Mouse (Mus musculus) midbrain, embryonic 11.5 days (tissue): ENCODE measurements around the gene Abcc3. TPM values are rescaled to one million over a fixed set of nuclear protein-coding genes. Genes with fewer than 3 reads are reported as not detected.

Experiments
- ATAC-seq: fragments of 200-750 bp; cut with Nextera tagmentation; 2 replicates; pipeline ENCODE4 v1.8.0; 2017; ENCODE audit warnings: moderate TSS enrichment, moderate library complexity; ENCODE audit not compliant: low FRiP score
- DNase-seq: peaks from one replicate; pipeline ENCODE4 v3.0.0; 2015; ENCODE audit warnings: low spot score; ENCODE audit errors: missing footprints
- H3K27ac ChIP-seq: fragments of 300-500 bp; sonication (generic); 2 replicates; pipeline ENCODE4 v1.5.1; 2014; ENCODE audit warnings: low read depth, low read length
- H3K27me3 ChIP-seq: fragments of 300-500 bp; sonication (generic); 2 replicates; pipeline ENCODE4 v1.6.1; 2014; ENCODE audit warnings: mild to moderate bottlenecking, low read length, moderate library complexity, mixed read lengths; ENCODE audit not compliant: control insufficient read depth, insufficient read depth
- H3K36me3 ChIP-seq: fragments of 300-500 bp; sonication (generic); 2 replicates; pipeline ENCODE4 v1.6.1; 2014; ENCODE audit warnings: mild to moderate bottlenecking, low read length, moderate library complexity, mixed read lengths; ENCODE audit not compliant: control insufficient read depth, insufficient read depth
- H3K4me1 ChIP-seq: fragments of 300-500 bp; sonication (generic); 2 replicates; pipeline ENCODE4 v1.6.1; 2014; ENCODE audit warnings: low read length; ENCODE audit not compliant: control insufficient read depth, insufficient read depth
- H3K4me2 ChIP-seq: fragments of 300-500 bp; sonication (generic); 2 replicates; pipeline ENCODE4 v1.6.1; 2014; ENCODE audit warnings: mild to moderate bottlenecking, moderate library complexity
- H3K4me3 ChIP-seq: fragments of 300-500 bp; sonication (generic); 2 replicates; pipeline ENCODE4 v1.5.1; 2014; ENCODE audit warnings: low read depth, low read length
- H3K9ac ChIP-seq: fragments of 300-500 bp; sonication (generic); 2 replicates; pipeline ENCODE4 v1.6.1; 2014; ENCODE audit warnings: low read length
- H3K9me3 ChIP-seq: fragments of 300-500 bp; sonication (generic); 2 replicates; pipeline ENCODE4 v1.6.1; 2016; ENCODE audit warnings: low read length; ENCODE audit not compliant: control insufficient read depth
- WGBS: fragments of 180-500 bp; shearing (Covaris S2); extraction: QIAGEN DNeasy Blood & Tissue Kit; methylation state at CpG from one replicate; pipeline ENCODE4 v1.1.7; 2014; 5-methylcytosine and 5-hydroxymethylcytosine counted together
- polyA plus RNA-seq: library from polyadenylated mRNA; unstranded; fragments of >200 nt; fragmentation: Nextera tagmentation; extraction: Ambion mirVana; gene quantifications from 2 replicates; pipeline ENCODE4 v1.2.1, GENCODE M21; 2014

Abcc3 gene
- polyA plus RNA-seq, 1 experiment from 2014 or later, result 0.49 TPM

DNA sequence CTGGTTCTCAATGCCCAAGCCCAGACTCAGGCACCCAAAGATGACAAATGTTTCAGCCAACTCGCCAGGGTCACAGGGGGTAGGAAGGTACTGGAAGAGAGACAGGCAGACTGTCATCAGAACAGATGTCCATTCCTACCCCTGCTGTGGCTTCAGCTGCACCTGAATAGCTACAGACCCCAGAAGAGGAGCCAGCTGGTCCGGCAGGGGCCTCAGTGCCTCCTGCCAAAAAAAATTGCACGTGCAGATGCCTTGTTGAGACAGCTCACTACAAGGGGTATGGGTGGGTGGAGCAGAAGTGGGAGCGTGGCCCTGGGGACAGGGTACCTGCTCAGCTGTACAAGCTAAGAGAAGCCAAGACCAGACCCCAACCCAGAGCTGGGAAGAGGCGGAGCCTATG, 31.1 kb upstream of the Abcc3 start:
- H3K36me3 ChIP-seq, result peaks cover 3% of the 10 kb centered on the region
- H3K27me3 ChIP-seq, result no peaks in the 10 kb centered on the region
- WGBS, result 67% methylated on average over 5 of the region's 5 CpGs
- ATAC-seq (no peak), DNase-seq (no peak)
- no peak overlapping the region; the same call in 1 of the 2 replicates for H3K9ac ChIP-seq
- no peaks in the 10 kb centered on the region for H3K9me3 ChIP-seq
- H3K4me1 ChIP-seq, result peaks cover 18% of the 10 kb centered on the region
- H3K4me2 ChIP-seq, result no peak overlapping the region
- no peak overlapping the region for H3K4me3 ChIP-seq
- no peak overlapping the region for H3K27ac ChIP-seq

DNA sequence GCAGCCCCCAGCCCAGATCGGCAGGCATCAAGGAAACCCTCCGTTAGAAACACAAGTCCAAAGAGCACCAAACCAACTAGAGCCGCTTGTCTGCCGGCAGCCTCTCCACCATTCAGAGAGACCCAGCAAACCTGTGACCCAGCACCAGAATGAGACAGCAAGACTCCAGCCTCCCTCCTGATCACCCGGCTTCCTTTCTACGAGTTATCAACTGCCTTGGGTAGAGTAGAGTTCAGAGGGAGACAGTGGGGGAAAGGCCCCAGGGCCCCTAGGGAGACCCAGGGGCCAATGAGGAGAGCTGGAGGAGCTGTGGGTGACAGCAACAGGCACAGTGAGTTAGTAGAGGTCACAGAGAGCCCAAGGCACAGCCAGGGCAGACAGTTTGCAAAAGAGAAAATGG, 28.2 kb upstream of the Abcc3 start:
- H3K27ac ChIP-seq, result no peak overlapping the region
- no peak overlapping the region for H3K4me2 ChIP-seq
- H3K36me3 ChIP-seq, result peaks cover 3% of the 10 kb centered on the region
- ATAC-seq (no peak), DNase-seq (no peak)
- 72% methylated on average over 6 of the region's 6 CpGs for WGBS
- H3K9ac ChIP-seq, result no peak overlapping the region
- no peaks in the 10 kb centered on the region for H3K9me3 ChIP-seq
- no peak overlapping the region for H3K4me3 ChIP-seq
- peaks cover 15% of the 10 kb centered on the region for H3K4me1 ChIP-seq
- H3K27me3 ChIP-seq, result no peaks in the 10 kb centered on the region

DNA sequence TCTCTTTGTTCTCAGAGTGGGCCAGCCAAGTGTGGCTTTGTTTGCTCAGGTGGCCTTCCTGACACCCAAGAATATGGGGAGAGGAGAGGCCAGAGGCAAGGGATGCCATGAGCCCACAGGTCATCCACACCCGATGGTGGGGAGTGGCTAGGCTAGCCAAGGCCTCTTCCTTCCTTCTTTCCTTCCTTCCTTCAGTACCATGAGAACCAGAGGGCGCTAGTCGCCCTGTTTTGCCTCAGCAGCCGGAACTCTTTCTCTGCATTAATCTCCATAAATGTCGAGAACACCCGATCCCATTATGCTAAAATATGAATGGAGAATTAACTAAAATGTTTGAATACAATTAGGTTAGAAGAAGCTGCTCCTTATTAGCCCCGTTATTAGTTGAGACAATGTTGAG, 27.5 kb upstream of the Abcc3 start:
- no peaks in the 10 kb centered on the region for H3K9me3 ChIP-seq

DNA sequence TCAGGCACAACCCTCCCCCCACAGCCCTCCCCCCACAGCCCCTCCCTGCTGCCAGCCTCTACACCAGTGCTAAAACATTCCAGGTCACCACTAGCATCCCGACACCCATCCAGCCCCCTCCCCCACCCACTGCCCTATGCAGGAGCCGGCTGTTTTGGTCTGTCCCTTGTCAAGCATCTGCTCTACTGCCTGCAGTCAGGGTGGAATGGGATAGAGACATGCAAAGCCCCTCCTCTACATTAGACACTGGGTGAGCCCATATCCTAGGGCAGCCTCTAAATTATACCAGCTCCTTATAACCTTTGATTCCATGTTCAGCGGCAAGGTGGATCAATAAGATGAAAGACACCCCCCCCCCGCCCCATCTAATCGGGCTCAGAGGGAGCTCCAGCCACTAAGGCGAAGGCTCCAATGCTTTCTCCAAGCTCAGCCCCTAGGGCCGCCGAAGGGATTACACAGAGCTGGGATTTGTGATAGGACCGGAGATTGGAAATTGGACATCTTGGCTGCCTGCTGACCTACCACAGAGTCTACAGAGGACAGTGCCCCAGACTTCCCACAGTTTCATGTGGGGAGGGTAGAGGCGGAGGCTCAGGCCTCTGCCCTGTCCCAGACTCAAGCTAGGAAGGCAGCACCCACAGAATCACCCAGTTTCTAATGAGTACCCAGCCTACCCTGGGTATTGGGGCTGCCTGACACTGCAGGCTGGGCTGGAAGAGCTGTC, 26.4 kb upstream of the Abcc3 start:
- no peaks in the 10 kb centered on the region for H3K9me3 ChIP-seq
- no peaks in the 10 kb centered on the region for H3K27me3 ChIP-seq
- 57% methylated on average over 10 of the region's 10 CpGs for WGBS
- no peak overlapping the region for H3K9ac ChIP-seq
- peaks cover 25% of the 10 kb centered on the region for H3K4me1 ChIP-seq
- no peak overlapping the region for H3K4me3 ChIP-seq
- no peak overlapping the region for H3K4me2 ChIP-seq
- H3K27ac ChIP-seq, result no peak overlapping the region
- no peak for DNase-seq
- ATAC-seq, result peak; percentile 51
- no peaks in the 10 kb centered on the region for H3K36me3 ChIP-seq

More for the DNA sequence above, 27.5 kb upstream of the Abcc3 start:
- H3K4me1 ChIP-seq, result peaks cover 17% of the 10 kb centered on the region
- H3K9ac ChIP-seq, result no peak overlapping the region
- no peak overlapping the region for H3K4me2 ChIP-seq
- H3K27me3 ChIP-seq, result no peaks in the 10 kb centered on the region
- WGBS, result 37% methylated on average over 7 of the region's 7 CpGs
- H3K36me3 ChIP-seq, result peaks cover under 1% of the 10 kb centered on the region; the same call in 1 of the 2 replicates
- ATAC-seq (no peak), DNase-seq (no peak)
- no peak overlapping the region for H3K27ac ChIP-seq
- no peak overlapping the region for H3K4me3 ChIP-seq

DNA sequence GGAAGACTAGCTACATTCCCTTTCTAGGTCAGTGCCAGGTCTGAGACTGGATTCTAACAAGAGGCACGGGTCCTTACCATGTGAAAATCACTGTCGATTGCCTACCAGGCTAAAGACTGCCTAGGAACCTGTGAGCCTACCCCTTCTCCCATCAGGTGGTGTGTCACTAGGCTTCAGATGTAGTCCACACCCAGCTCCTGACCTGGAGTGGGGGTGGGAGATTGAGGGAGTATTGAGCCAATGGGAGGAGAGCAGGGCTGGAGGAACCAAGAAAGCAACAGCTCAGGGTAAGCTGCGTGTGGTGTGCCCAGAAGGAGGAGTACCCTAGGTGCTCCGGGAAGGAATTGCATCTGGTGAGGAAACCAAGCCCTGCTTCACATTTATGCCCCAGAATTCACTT, 21.2 kb upstream of the Abcc3 start:
- no peaks in the 10 kb centered on the region for H3K9me3 ChIP-seq
- H3K4me1 ChIP-seq, result peaks cover 32% of the 10 kb centered on the region
- H3K27me3 ChIP-seq, result no peaks in the 10 kb centered on the region
- H3K9ac ChIP-seq, result peak overlapping the region; percentile 42; the same call in 1 of the 2 replicates
- no peak overlapping the region for H3K4me2 ChIP-seq
- H3K27ac ChIP-seq, result no peak overlapping the region; the same call in 1 of the 2 replicates
- 75% methylated on average over 4 of the region's 4 CpGs for WGBS
- H3K4me3 ChIP-seq, result no peak overlapping the region
- ATAC-seq (no peak), DNase-seq (no peak)
- no peaks in the 10 kb centered on the region; the same call in 1 of the 2 replicates for H3K36me3 ChIP-seq

DNA sequence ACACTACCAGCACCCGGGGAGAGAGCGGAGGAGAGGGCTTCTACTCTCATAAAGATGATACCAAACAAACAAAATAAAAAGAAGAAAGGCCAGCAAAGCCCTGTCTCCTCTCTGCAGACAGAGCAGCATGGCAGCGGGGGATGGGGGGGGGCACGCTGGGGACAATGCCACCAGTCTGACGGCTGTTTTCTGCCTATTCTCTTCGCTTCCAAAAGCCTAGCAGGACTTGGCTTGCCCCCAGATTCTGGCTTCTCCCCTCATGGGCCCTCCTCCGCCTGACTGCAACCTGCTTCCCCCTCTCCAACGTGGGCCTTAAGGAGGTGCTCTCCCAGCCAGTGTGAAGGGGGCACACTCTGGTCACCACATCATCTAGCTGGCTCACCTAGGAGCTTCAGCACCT, 20.7 kb upstream of the Abcc3 start:
- no peaks in the 10 kb centered on the region; the same call in 1 of the 2 replicates for H3K36me3 ChIP-seq
- H3K9me3 ChIP-seq, result no peaks in the 10 kb centered on the region
- DNase-seq (no peak), ATAC-seq (peak; percentile 28)
- no peak overlapping the region for H3K4me3 ChIP-seq
- peaks cover 32% of the 10 kb centered on the region for H3K4me1 ChIP-seq
- H3K9ac ChIP-seq, result peak overlapping the region; percentile 42
- peak overlapping the region; percentile 40; the same call in 1 of the 2 replicates for H3K27ac ChIP-seq
- WGBS, result 25% methylated on average over 8 of the region's 8 CpGs
- no peaks in the 10 kb centered on the region for H3K27me3 ChIP-seq
- peak overlapping the region; percentile 2; the same call in 1 of the 2 replicates for H3K4me2 ChIP-seq

DNA sequence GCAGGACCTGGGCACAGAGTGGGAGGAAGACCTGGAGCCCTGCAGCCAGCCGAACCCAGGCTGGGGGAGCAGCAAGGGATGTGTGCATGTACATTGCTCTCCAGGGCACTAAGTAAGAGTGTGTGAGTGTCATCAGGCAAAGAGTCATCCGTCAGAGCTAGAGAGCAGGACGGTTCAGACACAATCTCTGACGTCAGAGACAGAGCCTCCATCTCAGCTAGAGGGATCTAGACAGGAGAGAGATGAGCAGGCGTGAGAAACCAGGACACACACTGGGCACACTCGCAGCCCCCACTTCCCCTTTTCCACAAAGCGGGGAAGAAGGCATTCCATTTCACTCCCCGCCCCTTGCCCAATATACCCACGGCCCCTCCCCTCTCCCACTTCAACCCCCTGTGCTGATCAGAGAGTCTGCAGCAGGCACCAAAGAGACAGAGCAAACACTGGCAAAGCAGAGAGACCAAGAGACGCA, 20.2 kb upstream of the Abcc3 start:
- Histone ChIP-seq H3K27me3 (no peaks in the 10 kb centered on the region), H3K9me3 (no peaks in the 10 kb centered on the region), H3K4me1 (peaks cover 33% of the 10 kb centered on the region), H3K36me3 (no peaks in the 10 kb centered on the region; the same call in 1 of the 2 replicates), H3K9ac (peak overlapping the region; percentile 42), H3K4me2 (0 out of 2 replicates have a peak overlapping the region, but pooled peaks have one; percentile 2), H3K4me3 (no peak overlapping the region), H3K27ac (peak overlapping the region; percentile 40; the same call in 1 of the 2 replicates)
- DNase-seq (no peak), ATAC-seq (peak; percentile 64)
- WGBS, result 41% methylated on average over 10 of the region's 10 CpGs

DNA sequence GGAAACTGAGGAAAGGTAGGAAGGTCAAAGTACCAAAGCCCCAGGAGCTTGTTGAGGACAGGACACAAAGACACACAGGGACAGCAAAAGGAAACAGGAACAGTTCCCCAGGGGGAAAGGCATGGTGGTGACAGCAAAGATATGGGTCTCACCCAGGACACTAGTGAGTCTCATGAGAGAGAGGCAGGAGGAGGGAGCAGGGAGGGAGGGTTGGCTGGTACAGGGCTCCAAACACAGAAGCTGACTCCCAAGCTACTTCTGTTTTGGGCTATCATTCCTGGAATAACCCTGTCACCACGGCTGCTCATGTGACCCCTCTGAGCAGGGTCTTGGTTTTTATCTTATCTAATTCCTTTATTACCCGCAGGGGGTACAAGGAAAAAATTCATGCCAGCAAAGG, 19.8 kb upstream of the Abcc3 start:
- WGBS, result 79% methylated on average over 2 of the region's 2 CpGs
- no peaks in the 10 kb centered on the region; the same call in 1 of the 2 replicates for H3K36me3 ChIP-seq
- H3K4me1 ChIP-seq, result peaks cover 37% of the 10 kb centered on the region
- H3K9ac ChIP-seq, result no peak overlapping the region
- H3K27ac ChIP-seq, result no peak overlapping the region
- no peak overlapping the region for H3K4me2 ChIP-seq
- ATAC-seq (no peak), DNase-seq (no peak)
- no peaks in the 10 kb centered on the region for H3K9me3 ChIP-seq
- H3K4me3 ChIP-seq, result no peak overlapping the region
- no peaks in the 10 kb centered on the region for H3K27me3 ChIP-seq

DNA sequence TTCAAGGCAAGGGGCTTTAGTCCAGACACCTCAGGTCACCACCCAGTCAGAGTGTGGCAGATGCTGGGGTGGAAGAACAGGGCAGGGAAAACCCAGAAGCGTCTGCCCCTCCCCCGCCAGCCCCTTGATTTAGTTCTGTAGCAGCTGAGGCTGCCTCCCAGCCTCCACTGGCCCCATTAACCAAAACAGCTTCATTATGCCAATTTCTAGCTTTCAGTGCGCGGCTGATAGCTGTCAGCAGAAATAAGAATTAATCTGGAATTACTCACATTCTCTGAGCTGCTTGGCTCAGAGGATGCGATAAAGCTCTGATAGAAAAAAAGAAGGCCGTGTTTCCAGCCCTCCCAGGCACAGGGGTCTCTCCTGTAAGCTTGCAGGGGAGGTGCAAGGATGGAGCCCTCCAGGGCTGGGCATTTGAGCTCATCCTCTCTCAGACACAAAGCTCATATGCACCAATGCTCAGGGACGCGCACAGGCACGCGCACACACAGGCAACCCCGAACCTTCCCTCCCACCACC, 15.1 kb upstream of the Abcc3 start:
- H3K4me3 ChIP-seq, result no peak overlapping the region
- no peak overlapping the region for H3K4me2 ChIP-seq
- 35% methylated on average over 11 of the region's 11 CpGs for WGBS
- no peaks in the 10 kb centered on the region for H3K27me3 ChIP-seq
- peaks cover 20% of the 10 kb centered on the region for H3K4me1 ChIP-seq
- H3K9ac ChIP-seq, result no peak overlapping the region
- no peaks in the 10 kb centered on the region; the same call in 1 of the 2 replicates for H3K36me3 ChIP-seq
- ATAC-seq (peak; percentile 83), DNase-seq (peak; percentile 93)
- H3K27ac ChIP-seq, result peak overlapping the region; percentile 74
- H3K9me3 ChIP-seq, result no peaks in the 10 kb centered on the region
